Mouse (Mus musculus): ENCODE data around the gene Ptgdr. TPM values are rescaled to one million over a fixed set of nuclear protein-coding genes. Genes with fewer than 3 reads are reported as not detected.
A peak's percentile ranks its signal among the peaks of the same experiment; 100 is the strongest.
"Not testable (repeated sequence)": the region's sequence is repeated elsewhere in the genome, so short reads cannot be mapped to it uniquely, and the experiment has no call there.

Gene Ptgdr
- polyA plus RNA-seq, 1 experiment from 2014 or later, result 0.93 TPM

DNA sequence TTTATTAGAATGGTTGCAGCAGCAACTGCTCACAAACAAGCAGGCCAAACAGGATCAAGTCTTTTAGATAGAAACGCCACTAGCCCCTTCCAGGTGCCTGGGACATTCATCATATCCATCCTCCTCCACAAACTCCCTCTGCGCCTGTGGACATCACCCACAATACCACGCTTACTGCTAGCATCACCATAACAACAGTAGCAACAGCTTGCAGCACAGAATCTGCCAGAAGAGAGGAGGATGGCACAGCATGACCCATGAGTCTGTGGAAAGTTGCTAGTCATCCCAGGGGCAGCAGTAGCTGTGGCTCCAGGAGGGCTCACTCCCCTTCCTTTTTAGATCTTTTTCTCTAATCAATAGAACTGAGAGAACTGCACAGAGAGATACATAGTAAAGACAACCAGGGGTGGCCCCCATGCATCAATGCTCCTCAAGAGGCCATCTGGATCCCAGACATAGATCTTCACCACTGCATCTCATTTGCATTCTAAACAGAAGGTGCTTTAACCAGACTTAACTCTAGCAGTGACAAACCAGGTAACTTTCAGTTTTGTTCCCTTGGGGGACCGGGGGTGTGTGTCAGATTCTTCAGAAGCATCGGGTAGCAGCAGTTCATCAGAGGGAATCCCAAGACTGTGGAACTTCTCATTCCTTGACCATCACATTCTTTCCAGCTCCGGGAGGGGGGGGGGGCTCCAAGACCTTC lies 12.5 kb downstream of the Ptgdr start:
- no peak for ATAC-seq
- H3K4me1 ChIP-seq (replicated peaks; ENCODE audit: control insufficient read depth, insufficient read depth, low read length), result no peaks in the 10 kb centered on the region
- WGBS, result 76% methylated on average over 6 of the region's 6 CpGs
- TF ChIP-seq CTCF (IDR thresholded peaks at IDR 0.05; ENCODE audit: low read depth), result no peak
- H3K4me3 ChIP-seq (ENCODE audit: low read depth, low read length), result no peak overlapping the region
- H3K27me3 ChIP-seq (replicated peaks; ENCODE audit: control insufficient read depth, insufficient read depth, low read length), result no peaks in the 10 kb centered on the region
- H3K36me3 ChIP-seq (ENCODE audit: control insufficient read depth, insufficient read depth), result no peaks in the 10 kb centered on the region
- H3K27ac ChIP-seq (ENCODE audit: low read depth, low read length), result no peak overlapping the region
- no peaks in the 10 kb centered on the region for H3K9me3 ChIP-seq (ENCODE audit: control insufficient read depth)
- no peak overlapping the region for H3K9ac ChIP-seq (ENCODE audit: low read depth, low read length)
- H3K4me2 ChIP-seq (replicated peaks; ENCODE audit: low read depth), result no peak overlapping the region

DNA sequence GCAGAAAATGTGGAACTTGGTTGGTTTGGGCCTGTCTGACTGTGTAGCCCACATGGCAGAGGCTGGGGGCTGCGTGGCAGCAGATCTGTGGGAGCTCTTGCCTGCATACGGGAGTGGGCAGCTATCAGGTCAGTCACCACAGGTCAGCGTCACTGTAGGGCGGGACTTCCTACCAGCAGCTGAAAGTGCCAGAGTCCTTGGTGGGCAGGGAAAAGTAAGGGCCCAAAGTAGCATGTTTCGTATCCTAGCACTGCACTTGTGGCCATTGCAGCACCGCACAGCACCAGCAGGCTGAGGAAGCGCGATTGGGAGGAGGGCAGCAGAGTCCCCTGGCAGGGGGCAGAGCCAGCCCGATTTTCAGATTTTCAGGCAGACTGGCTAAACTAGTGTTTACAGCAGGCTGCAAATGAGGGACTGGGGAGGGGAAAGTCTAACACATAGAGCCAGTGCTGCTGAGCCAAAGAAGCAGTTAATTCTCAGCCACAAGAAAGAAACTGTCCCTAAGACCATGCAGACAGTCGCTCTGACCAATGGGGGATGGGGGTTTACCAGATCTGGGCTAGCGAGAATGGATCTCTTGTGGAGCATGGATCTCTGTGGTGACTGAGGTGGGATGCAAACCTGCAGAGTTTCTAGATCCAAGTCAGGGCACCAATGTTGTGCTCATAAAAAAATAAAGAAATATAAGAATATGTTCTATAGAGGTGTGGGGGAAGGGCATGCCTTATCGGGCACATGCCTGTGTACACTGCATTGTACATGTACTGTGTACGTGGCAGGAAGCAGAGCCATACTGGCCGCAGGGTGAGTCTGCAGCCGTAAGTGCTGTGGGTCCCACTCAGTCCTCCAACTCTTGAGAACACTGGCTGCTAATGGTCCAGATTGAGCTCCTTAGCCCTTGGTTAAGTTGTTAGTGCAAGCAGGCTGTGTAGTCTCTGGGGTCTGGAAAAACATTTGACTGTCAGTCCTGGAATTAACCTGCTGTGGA lies 15.1 kb downstream of the Ptgdr start:
- H3K4me1 ChIP-seq (replicated peaks; ENCODE audit: control insufficient read depth, insufficient read depth, low read length), result no peaks in the 10 kb centered on the region
- 0 out of 2 replicates have a peak overlapping the region, but pooled peaks have one; percentile 14 for H3K4me2 ChIP-seq (replicated peaks; ENCODE audit: low read depth)
- H3K27me3 ChIP-seq (replicated peaks; ENCODE audit: control insufficient read depth, insufficient read depth, low read length), result no peaks in the 10 kb centered on the region
- H3K36me3 ChIP-seq (ENCODE audit: control insufficient read depth, insufficient read depth), result no peaks in the 10 kb centered on the region
- no peaks in the 10 kb centered on the region for H3K9me3 ChIP-seq (ENCODE audit: control insufficient read depth)
- H3K9ac ChIP-seq (ENCODE audit: low read depth, low read length), result no peak overlapping the region
- no peak overlapping the region for H3K27ac ChIP-seq (ENCODE audit: low read depth, low read length)
- 47% methylated on average over 15 of the region's 15 CpGs for WGBS
- no peak overlapping the region for H3K4me3 ChIP-seq (ENCODE audit: low read depth, low read length)
- ATAC-seq, result no peak
- TF ChIP-seq CTCF (IDR thresholded peaks at IDR 0.05; ENCODE audit: low read depth), result no peak

DNA sequence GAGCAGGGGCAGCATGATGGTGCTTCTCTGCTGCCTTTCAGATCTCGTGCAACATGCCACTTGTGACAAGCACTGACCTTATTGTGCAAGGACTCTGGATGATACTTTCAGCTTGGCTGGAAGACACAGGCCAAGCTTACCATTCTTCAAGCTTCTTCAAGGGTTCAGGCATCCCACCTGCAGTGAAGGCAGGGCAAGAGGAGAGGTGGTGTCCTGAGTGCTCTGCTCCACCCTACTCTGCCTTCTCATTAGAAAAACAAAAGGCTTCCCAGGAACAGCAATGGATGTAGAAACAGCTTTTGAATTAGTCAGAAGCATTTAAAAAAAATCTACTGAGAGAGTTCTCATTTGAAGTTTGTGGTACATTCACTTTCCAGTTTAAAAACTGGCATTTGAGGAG lies 20.5 kb downstream of the Ptgdr start:
- Histone ChIP-seq H3K4me2 (replicated peaks; ENCODE audit: low read depth) (no peak overlapping the region), H3K9me3 (ENCODE audit: control insufficient read depth) (no peaks in the 10 kb centered on the region), H3K4me1 (replicated peaks; ENCODE audit: control insufficient read depth, insufficient read depth, low read length) (no peaks in the 10 kb centered on the region), H3K36me3 (ENCODE audit: control insufficient read depth, insufficient read depth) (no peaks in the 10 kb centered on the region), H3K27me3 (replicated peaks; ENCODE audit: control insufficient read depth, insufficient read depth, low read length) (no peaks in the 10 kb centered on the region), H3K27ac (ENCODE audit: low read depth, low read length) (no peak overlapping the region), H3K4me3 (ENCODE audit: low read depth, low read length) (no peak overlapping the region), H3K9ac (ENCODE audit: low read depth, low read length) (no peak overlapping the region)
- no peak for TF ChIP-seq CTCF (IDR thresholded peaks at IDR 0.05; ENCODE audit: low read depth)
- 66% methylated on average over 1 of the region's 1 CpGs for WGBS
- no peak for ATAC-seq

DNA sequence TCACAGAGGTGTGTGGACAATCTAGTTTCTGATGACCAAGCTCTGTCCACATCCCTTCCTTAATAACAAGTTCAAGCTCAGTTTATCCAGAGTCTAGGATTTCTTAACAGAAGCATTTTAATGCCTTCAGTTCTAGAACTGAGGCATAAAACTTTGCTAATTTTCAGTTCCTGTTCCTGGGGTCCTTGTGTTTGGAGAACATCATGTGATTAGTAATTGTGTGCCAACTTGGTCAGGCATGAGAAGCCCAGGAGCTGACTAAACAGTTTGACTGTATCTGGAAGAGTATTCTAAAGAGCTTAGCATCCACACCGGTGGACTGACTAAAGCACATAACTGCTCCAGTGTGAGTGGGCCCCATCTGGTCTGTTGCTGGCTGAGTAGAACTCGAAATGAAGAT lies 24.0 kb downstream of the Ptgdr start:
- WGBS, result 77% methylated on average over 2 of the region's 2 CpGs

DNA sequence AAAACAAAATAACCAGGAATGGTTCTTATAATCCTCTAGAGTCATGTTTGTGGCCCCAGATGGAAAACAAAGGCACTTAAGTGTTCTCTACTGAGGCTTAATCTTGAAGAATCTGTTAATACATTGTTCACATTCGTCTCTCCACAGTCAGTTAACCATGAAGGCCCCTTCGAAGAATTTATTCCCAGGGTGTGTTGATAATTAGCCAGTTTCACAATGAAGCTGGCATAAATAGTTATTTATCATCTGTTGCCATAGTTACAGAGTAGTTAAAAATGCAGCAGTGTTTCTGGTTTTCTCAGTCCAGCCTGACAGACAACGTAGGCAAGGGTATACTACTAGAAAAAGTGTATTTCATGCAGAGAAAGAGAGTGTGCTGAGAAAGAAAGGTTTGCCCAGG lies 25.0 kb downstream of the Ptgdr start:
- H3K36me3 ChIP-seq (ENCODE audit: control insufficient read depth, insufficient read depth); H3K4me1 ChIP-seq (replicated peaks; ENCODE audit: control insufficient read depth, insufficient read depth, low read length); H3K27ac ChIP-seq (ENCODE audit: low read depth, low read length); H3K9me3 ChIP-seq (ENCODE audit: control insufficient read depth); H3K4me3 ChIP-seq (ENCODE audit: low read depth, low read length); ATAC-seq; H3K9ac ChIP-seq (ENCODE audit: low read depth, low read length); H3K27me3 ChIP-seq (replicated peaks; ENCODE audit: control insufficient read depth, insufficient read depth, low read length); H3K4me2 ChIP-seq (replicated peaks; ENCODE audit: low read depth): not testable (repeated sequence)
- WGBS, result 35% methylated on average over 3 of the region's 3 CpGs

More for the DNA sequence above, 24.0 kb downstream of the Ptgdr start:
- Histone ChIP-seq H3K27ac (ENCODE audit: low read depth, low read length) (no peak overlapping the region), H3K9ac (ENCODE audit: low read depth, low read length) (no peak overlapping the region), H3K4me1 (replicated peaks; ENCODE audit: control insufficient read depth, insufficient read depth, low read length) (no peaks in the 10 kb centered on the region), H3K4me2 (replicated peaks; ENCODE audit: low read depth) (no peak overlapping the region), H3K4me3 (ENCODE audit: low read depth, low read length) (no peak overlapping the region), H3K27me3 (replicated peaks; ENCODE audit: control insufficient read depth, insufficient read depth, low read length) (no peaks in the 10 kb centered on the region), H3K36me3 (ENCODE audit: control insufficient read depth, insufficient read depth) (no peaks in the 10 kb centered on the region), H3K9me3 (ENCODE audit: control insufficient read depth) (no peaks in the 10 kb centered on the region)
- no peak for TF ChIP-seq CTCF (IDR thresholded peaks at IDR 0.05; ENCODE audit: low read depth)
- ATAC-seq, result no peak

DNA sequence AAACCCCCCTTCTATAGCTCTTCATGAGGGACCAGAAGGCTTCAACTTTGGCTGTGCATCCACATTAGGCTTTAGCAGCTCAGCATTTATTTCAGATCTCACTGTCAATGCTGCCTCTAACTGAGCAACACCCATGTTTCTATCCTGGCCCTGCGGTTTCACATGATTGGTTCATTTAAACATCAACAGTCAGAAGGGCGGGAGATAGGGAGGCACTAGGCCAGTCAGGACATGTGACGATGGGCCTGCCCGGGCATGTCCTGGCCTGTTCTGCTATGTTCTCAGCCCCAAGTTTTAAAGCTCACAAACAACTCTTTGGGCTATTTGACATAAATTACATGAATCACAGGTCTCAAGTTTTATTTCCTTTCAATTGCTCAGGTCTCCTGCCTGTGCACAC lies 26.1 kb downstream of the Ptgdr start:
- not testable (repeated sequence) for H3K36me3 ChIP-seq (ENCODE audit: control insufficient read depth, insufficient read depth); H3K27ac ChIP-seq (ENCODE audit: low read depth, low read length); ATAC-seq; H3K4me3 ChIP-seq (ENCODE audit: low read depth, low read length); H3K27me3 ChIP-seq (replicated peaks; ENCODE audit: control insufficient read depth, insufficient read depth, low read length); H3K4me2 ChIP-seq (replicated peaks; ENCODE audit: low read depth); H3K9ac ChIP-seq (ENCODE audit: low read depth, low read length); H3K9me3 ChIP-seq (ENCODE audit: control insufficient read depth); H3K4me1 ChIP-seq (replicated peaks; ENCODE audit: control insufficient read depth, insufficient read depth, low read length)
- 87% methylated on average over 4 of the region's 4 CpGs for WGBS
